Mouse (Mus musculus) embryonic fibroblast, embryonic 13.5 days (primary cell): Measurements from ENCODE around the gene Slc12a6.

Source experiments
- CTCF ChIP-seq: IDR thresholded peaks from 2 replicates; pipeline ENCODE4 v1.5.1; 2011; ENCODE audit warnings: mild to moderate bottlenecking, control low read depth, low read length, moderate library complexity, borderline replicate concordance; ENCODE audit not compliant: insufficient read depth
- POLR2A ChIP-seq: IDR thresholded peaks from 2 replicates; pipeline ENCODE4 v1.6.1; 2011; ENCODE audit warnings: low read depth, mild to moderate bottlenecking, control low read depth, low read length, moderate library complexity

- TF ChIP-seq CTCF (no peak), POLR2A (no peak)
Measured at GRCm38 (mm10) chr2:112224356-112224755, 41.3 kb upstream of the Slc12a6 start.
